Mouse (Mus musculus): ENCODE data around the gene Spic. TPM values are rescaled to one million over a fixed set of nuclear protein-coding genes. Genes with fewer than 3 reads are reported as not detected.
"Not testable (repeated sequence)": the region's sequence is repeated elsewhere in the genome, so short reads cannot be mapped to it uniquely, and the experiment has no call there.

The Spic gene
- polyA plus RNA-seq, 1 experiment from 2014 or later: 1.2 TPM

DNA sequence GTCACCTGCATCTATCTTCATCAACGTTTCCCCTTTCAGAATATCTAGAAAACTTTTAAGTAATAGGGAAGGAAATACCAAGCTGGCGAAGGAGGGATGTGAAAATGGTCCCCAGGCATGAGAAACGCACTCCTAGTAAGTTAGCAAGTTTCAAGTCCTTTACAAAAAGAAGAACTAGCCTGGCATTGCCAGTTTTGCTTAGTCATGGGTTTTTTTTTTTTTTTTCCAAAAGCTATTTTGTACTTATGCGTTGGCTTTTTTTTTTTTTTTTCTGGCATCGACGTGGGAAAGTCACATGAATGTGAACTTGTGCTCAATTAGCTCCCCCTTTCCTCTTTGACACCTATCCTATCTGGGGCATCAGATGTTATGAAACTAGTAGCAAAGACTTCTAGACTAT, 27.5 kb upstream of the Spic start:
- WGBS: 77% methylated on average over 6 of the region's 6 CpGs
- Histone ChIP-seq H3K4me1 (replicated peaks) (no peaks in the 10 kb centered on the region), H3K27me3 (replicated peaks) (no peaks in the 10 kb centered on the region), H3K4me2 (replicated peaks) (no peak overlapping the region), H3K9ac (no peak overlapping the region), H3K4me3 (replicated peaks) (no peak overlapping the region), H3K36me3 (no peaks in the 10 kb centered on the region), H3K27ac (no peak overlapping the region), H3K9me3 (no peaks in the 10 kb centered on the region)
- ATAC-seq: no peak

DNA sequence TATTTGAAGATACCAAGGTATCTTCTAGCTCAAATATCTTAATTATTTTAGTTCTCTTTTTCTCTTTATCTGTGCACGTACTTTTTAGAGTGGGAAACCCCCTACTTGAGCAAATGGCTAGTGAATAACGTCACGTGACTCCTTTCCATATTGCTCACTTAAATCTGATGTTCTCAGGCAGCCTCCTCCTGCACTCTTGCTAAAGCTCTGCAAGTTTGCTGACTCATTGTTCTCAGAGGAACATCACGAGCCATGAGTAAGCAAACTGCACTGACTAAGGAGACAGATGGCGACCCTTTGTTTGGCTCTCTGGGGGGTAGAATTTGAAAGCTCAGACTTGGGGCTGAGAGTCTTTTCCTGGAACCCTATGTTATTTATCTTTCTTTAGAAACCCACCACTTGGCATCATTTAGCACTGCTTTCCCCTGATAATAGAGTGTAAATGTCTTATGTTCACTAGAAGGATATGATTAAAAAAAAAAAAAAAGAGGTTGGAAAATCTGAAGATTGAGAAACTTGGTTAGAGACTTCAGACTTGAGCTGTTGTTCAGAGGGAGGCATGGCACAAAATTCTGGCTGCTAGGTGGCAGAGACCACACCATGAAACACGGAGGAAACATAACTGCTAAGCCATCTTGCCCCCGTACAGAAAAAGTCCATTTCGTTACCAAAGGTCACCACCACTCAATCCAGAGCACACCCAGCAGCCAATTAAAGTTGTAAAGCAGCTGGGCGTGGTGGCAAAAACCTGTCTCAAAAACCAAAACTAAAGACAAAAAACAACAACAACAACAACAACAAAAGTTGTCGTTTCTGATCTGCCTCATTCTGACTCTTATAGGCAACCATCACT, 24.1 kb upstream of the Spic start:
- H3K27me3 ChIP-seq (replicated peaks): no peaks in the 10 kb centered on the region
- H3K27ac ChIP-seq: no peak overlapping the region
- 61% methylated on average over 10 of the region's 10 CpGs for WGBS
- no peak overlapping the region for H3K4me2 ChIP-seq (replicated peaks)
- no peaks in the 10 kb centered on the region for H3K4me1 ChIP-seq (replicated peaks)
- H3K4me3 ChIP-seq (replicated peaks): no peak overlapping the region
- H3K9me3 ChIP-seq: no peaks in the 10 kb centered on the region
- H3K9ac ChIP-seq: no peak overlapping the region
- H3K36me3 ChIP-seq: no peaks in the 10 kb centered on the region
- ATAC-seq: no peak

DNA sequence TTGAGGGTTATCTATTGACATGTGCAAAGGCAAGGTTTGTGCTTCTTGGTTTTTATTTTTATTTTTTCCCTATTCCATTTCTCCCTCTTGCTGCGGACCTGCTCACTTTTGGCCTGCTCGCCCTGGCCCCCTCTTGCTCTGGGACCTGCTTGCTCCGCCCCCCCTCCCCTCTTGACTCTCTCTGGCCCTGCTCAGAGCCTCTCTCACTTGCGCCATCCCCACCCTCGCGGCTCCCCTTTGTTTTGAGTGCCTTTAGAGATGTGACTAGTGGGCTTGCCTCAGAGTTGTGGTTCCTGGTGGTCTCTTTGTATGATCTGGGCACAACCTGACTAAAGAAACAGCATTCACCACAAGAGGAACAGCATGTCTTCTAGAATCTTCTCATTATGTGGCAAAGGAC, 16.1 kb upstream of the Spic start:
- Histone ChIP-seq H3K36me3 (no peaks in the 10 kb centered on the region), H3K9me3 (no peaks in the 10 kb centered on the region), H3K4me3 (replicated peaks) (no peak overlapping the region), H3K27me3 (replicated peaks) (no peaks in the 10 kb centered on the region), H3K4me1 (replicated peaks) (no peaks in the 10 kb centered on the region), H3K4me2 (replicated peaks) (no peak overlapping the region), H3K9ac (no peak overlapping the region), H3K27ac (no peak overlapping the region)
- no peak for ATAC-seq
- 78% methylated on average over 6 of the region's 6 CpGs for WGBS

DNA sequence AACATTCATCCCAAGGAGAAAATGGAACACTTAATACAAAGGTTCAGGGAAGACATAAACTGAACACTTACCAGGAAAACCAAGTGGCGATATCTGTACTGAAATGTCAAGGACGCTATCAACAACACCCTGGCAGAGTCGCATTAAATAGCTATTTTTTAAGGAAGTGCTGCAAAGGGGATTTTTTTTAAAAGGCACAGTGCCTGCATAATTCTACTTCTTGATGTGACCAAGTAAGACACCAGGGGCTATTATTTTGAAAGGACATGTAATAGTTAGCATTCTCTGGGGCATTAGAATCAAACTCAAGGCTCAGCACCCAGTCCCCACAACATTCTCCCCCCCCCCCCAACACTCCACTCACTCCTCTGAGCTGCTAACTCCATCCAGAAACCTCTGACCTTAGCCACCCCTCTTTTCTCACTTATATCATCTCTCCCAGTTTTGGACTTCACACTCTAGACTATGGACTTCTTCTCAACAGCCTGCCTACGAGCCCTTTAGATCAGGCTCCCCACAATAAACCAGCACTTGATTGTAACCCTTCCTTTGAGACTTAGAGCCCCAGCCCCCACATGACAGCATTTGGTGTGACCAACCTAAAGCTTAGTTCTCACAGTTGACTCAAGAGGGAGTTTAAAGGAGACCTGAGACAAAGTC, 1.8 kb downstream of the Spic start:
- Histone ChIP-seq H3K4me3 (replicated peaks) (no peak overlapping the region), H3K27ac (no peak overlapping the region), H3K36me3 (no peaks in the 10 kb centered on the region), H3K9ac (no peak overlapping the region), H3K27me3 (replicated peaks) (no peaks in the 10 kb centered on the region), H3K4me2 (replicated peaks) (no peak overlapping the region), H3K4me1 (replicated peaks) (no peaks in the 10 kb centered on the region), H3K9me3 (no peaks in the 10 kb centered on the region)
- 76% methylated on average over 4 of the region's 4 CpGs for WGBS
- ATAC-seq: peak; percentile 36; the same call in 1 of the 2 replicates

DNA sequence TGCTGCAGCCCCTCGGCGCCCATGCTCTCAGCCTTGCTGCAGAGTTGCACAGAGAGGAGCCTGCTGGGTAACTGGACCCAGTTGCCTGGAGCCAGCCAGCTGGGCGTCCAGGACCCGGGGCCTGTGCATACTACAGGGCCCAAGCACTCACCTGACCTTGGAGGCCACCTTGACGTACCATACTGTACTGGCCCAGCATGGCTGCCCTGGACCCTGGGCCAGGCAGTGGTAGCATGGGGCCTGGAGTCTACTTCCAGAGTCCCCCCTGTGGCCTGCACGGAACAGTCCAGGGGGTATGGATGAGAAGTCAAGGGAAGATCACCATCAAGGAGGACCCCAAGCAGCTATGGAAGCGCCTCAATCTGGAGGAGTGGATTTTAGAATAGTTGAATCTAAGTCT, 12.0 kb downstream of the Spic start:
- no peak for ATAC-seq
- 93% methylated on average over 7 of the region's 7 CpGs for WGBS
- no peak overlapping the region for H3K9ac ChIP-seq
- no peak overlapping the region for H3K27ac ChIP-seq
- no peaks in the 10 kb centered on the region for H3K36me3 ChIP-seq
- H3K4me1 ChIP-seq (replicated peaks): no peaks in the 10 kb centered on the region
- H3K9me3 ChIP-seq: no peaks in the 10 kb centered on the region
- no peak overlapping the region for H3K4me3 ChIP-seq (replicated peaks)
- H3K27me3 ChIP-seq (replicated peaks): no peaks in the 10 kb centered on the region
- H3K4me2 ChIP-seq (replicated peaks): no peak overlapping the region

DNA sequence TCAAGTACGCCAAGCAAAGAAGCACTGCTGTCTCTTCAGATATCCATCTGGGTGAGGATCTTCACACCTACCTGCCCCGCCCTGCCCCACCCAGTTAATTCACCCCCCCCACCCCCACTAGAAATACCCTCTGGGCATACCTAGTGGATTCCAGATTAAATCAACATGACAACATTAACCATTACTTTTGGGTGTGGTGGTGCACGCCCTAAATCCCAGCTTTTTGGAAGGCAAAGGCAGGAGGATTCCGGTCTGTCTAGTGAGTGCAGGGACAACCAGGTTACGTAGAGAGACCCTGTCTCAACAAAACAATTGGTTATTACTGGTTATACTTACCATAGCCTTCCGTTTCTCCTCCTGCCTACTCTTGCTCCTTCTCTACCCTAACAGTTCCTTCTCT, 12.7 kb downstream of the Spic start:
- 84% methylated on average over 6 of the region's 6 CpGs for WGBS

DNA sequence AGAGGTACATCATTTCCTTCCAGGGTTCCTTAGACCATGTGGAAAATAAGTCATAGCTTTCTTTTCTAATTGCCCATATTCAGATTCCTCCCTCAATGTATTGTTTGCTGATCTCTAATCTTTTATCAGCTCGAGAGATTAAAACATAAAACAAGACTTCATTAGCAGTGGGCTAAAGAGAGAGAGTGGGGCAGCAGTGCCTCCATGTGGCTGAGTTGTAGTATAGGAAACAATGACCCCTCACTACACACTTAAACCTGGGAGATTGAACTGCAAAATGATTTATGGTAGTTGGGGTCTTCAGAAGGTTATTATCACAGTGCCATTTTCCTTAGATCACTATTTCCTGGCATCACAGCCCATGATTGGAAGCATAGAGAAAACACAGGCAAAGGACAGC, 15.1 kb downstream of the Spic start:
- H3K4me3 ChIP-seq (replicated peaks): no peak overlapping the region
- H3K4me2 ChIP-seq (replicated peaks): no peak overlapping the region
- H3K36me3 ChIP-seq: no peaks in the 10 kb centered on the region
- H3K27me3 ChIP-seq (replicated peaks): no peaks in the 10 kb centered on the region
- no peak overlapping the region for H3K9ac ChIP-seq
- H3K27ac ChIP-seq: no peak overlapping the region
- 39% methylated on average over 1 of the region's 1 CpGs for WGBS
- 0 out of 2 replicates have a peak, but pooled peaks have one; percentile 45 for ATAC-seq
- H3K4me1 ChIP-seq (replicated peaks): no peaks in the 10 kb centered on the region
- no peaks in the 10 kb centered on the region for H3K9me3 ChIP-seq

More for the DNA sequence above, 12.7 kb downstream of the Spic start:
- no peaks in the 10 kb centered on the region for H3K9me3 ChIP-seq
- no peaks in the 10 kb centered on the region for H3K27me3 ChIP-seq (replicated peaks)
- no peak for ATAC-seq
- no peaks in the 10 kb centered on the region for H3K36me3 ChIP-seq
- H3K4me1 ChIP-seq (replicated peaks): no peaks in the 10 kb centered on the region
- no peak overlapping the region for H3K27ac ChIP-seq
- no peak overlapping the region for H3K9ac ChIP-seq
- H3K4me2 ChIP-seq (replicated peaks): no peak overlapping the region
- H3K4me3 ChIP-seq (replicated peaks): no peak overlapping the region

DNA sequence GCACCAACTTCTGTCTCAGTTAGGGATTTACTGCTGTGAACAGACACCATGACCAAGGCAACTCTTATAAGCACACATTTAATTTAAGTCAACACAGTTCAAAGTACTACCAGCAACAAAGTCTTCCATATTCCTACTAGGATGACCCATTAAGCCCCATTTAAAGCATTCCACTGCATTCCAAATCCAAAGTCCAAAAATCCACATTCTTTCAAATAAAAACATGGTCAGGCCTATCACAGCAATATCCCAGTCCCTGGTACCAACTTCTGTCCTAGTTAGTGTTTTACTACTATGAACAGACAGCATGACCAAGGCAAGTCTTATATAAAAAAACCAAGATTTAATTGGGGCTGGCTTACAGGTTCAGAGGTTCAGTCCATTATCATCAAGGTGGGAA, 21.0 kb downstream of the Spic start:
- H3K36me3 ChIP-seq; H3K9ac ChIP-seq; H3K27ac ChIP-seq; H3K27me3 ChIP-seq (replicated peaks); H3K4me3 ChIP-seq (replicated peaks); H3K9me3 ChIP-seq; H3K4me1 ChIP-seq (replicated peaks); ATAC-seq; H3K4me2 ChIP-seq (replicated peaks): not testable (repeated sequence)

DNA sequence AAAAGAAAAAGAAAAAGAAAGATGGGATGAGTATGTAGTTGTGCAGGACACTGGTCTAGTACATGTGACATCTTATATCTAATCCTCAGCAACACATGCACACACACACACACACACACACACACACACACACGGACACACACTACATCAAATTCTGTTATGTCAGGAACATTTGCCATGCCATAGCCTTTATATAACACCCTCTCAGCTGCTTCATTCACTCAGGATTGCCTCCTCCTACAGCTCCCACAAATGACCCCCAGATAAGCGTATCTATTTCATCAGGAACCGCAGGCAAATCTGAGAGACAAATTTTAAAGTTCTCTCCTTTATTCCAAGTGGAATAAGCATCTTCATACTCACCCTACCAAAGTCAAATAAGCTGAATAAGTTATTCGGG, 25.9 kb downstream of the Spic start:
- ATAC-seq: no peak
- no peaks in the 10 kb centered on the region for H3K27me3 ChIP-seq (replicated peaks)
- no peak overlapping the region for H3K4me3 ChIP-seq (replicated peaks)
- H3K4me2 ChIP-seq (replicated peaks): no peak overlapping the region
- no peaks in the 10 kb centered on the region for H3K36me3 ChIP-seq
- WGBS: 89% methylated on average over 4 of the region's 4 CpGs
- no peaks in the 10 kb centered on the region for H3K4me1 ChIP-seq (replicated peaks)
- no peak overlapping the region for H3K27ac ChIP-seq
- no peak overlapping the region for H3K9ac ChIP-seq
- H3K9me3 ChIP-seq: no peaks in the 10 kb centered on the region

DNA sequence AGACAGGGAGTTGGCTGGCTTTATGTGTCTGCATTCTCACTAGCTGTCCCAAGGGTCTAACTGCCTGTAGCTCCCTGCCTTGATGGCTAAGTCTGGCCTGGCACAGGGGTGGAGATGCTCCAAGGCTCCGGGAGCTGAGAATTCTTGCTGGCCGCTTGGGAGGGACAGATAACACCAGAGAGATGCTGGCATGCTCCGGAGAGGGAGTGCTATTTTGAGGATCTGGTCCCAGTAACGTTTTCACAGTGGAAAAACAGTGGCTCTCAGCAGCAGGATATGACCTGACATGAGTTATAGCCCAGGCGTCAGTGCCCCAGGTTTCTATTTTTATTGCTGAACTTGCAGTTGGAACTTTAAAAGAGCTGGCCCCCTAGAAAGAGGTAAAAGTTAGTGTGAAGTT, 39.4 kb downstream of the Spic start:
- Histone ChIP-seq H3K9me3 (no peaks in the 10 kb centered on the region), H3K27ac (no peak overlapping the region), H3K9ac (no peak overlapping the region), H3K4me1 (replicated peaks) (no peaks in the 10 kb centered on the region), H3K4me3 (replicated peaks) (no peak overlapping the region), H3K4me2 (replicated peaks) (no peak overlapping the region), H3K36me3 (no peaks in the 10 kb centered on the region), H3K27me3 (replicated peaks) (no peaks in the 10 kb centered on the region)
- ATAC-seq: no peak
- 47% methylated on average over 5 of the region's 5 CpGs for WGBS

DNA sequence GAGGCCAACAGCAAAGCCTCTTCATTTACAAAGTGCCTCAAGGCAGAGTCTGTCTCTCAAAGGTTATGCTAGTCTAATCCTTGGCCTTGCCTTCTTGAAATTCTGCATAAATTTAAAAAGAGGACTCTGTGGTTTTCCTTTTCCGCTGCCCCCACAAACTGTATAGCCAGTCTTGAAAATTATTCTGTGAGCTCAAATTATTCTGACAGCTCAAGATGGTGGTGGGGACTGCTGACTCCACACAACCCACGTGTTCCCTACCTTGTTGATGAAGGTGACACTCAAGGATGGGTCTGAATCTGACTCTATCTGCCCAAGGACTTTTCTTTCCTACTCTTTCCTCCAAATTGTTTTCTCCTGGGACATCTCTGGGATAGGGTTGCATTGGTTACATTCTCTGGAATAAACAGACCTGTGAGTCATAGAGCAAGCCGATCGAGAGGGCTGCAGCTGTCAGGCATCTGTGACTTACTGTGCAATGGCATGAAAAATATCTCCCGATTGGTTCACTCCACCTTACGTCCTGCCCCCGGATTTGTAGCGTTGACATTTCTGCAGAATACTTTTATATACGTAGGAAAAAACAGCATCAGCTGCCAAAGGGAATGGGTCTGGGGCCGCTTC, 53.4 kb downstream of the Spic start:
- Histone ChIP-seq H3K9me3 (no peaks in the 10 kb centered on the region), H3K27me3 (replicated peaks) (no peaks in the 10 kb centered on the region), H3K9ac (no peak overlapping the region), H3K4me1 (replicated peaks) (no peaks in the 10 kb centered on the region), H3K4me3 (replicated peaks) (no peak overlapping the region), H3K36me3 (no peaks in the 10 kb centered on the region), H3K27ac (no peak overlapping the region), H3K4me2 (replicated peaks) (no peak overlapping the region)
- no peak for ATAC-seq
- 68% methylated on average over 10 of the region's 10 CpGs for whole genome bisulfite sequencing

DNA sequence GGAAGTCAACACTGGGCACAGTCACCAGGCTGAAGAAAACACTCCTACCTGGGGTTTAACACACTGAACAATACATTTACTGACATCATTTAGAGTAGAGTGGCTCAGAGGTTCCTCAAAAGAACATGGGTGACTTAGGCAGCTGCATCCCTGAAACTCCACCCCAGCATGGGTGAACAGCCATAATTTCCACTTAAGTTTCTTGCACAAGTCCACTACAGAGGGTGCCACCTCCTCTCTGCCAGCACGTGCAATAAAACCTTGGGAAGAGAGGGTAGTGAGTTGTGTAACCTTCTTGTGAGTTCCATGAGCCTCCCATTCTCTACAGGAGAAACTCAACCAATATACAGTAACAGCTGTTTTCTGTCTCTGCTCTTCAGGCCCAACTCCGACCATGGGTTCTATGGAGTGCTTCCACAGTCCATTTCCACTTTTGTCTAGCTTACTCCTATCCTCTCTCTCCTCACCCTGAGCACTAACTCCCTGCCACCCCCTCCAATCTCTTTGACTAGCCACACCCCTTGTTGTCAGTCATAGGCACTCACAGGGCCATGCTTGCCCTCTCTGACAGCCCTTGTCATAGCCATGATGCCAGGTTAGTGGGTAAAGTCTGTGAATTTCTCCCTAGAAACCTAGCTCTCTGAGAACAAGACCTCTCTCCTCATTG, 54.0 kb downstream of the Spic start:
- 75% methylated on average over 2 of the region's 2 CpGs for WGBS
- no peak overlapping the region for H3K27ac ChIP-seq
- H3K36me3 ChIP-seq: no peaks in the 10 kb centered on the region
- H3K4me3 ChIP-seq (replicated peaks): no peak overlapping the region
- no peak overlapping the region for H3K9ac ChIP-seq
- H3K27me3 ChIP-seq (replicated peaks): no peaks in the 10 kb centered on the region
- no peak for ATAC-seq
- no peak overlapping the region for H3K4me2 ChIP-seq (replicated peaks)
- no peaks in the 10 kb centered on the region for H3K4me1 ChIP-seq (replicated peaks)
- H3K9me3 ChIP-seq: no peaks in the 10 kb centered on the region
